Mouse (Mus musculus) midbrain, postnatal 0 days (tissue): ENCODE data around the gene E130308A19Rik. TPM values are rescaled to one million over a fixed set of nuclear protein-coding genes. Genes with fewer than 3 reads are reported as not detected.
A peak's percentile ranks its signal among the peaks of the same experiment; 100 is the strongest.

Experiments used
- ATAC-seq: fragments of 200-750 bp; cut with Nextera tagmentation; 2 replicates; pipeline ENCODE4 v1.8.0; 2017; ENCODE audit warnings: moderate number of reproducible peaks, mild to moderate bottlenecking, moderate TSS enrichment, moderate library complexity; ENCODE audit not compliant: low FRiP score
- DNase-seq: peaks from one replicate; pipeline ENCODE4 v3.0.0-alpha.2; 2015; ENCODE audit warnings: low spot score
- H3K27ac ChIP-seq: fragments of 300-500 bp; sonication (generic); 2 replicates; pipeline ENCODE4 v1.5.1; 2014; ENCODE audit warnings: low read depth, mild to moderate bottlenecking, low read length, mixed read lengths
- H3K27me3 ChIP-seq: fragments of 300-500 bp; sonication (generic); 2 replicates; pipeline ENCODE4 v1.6.1; 2014; ENCODE audit warnings: low read length, control low read depth, mixed read lengths; ENCODE audit not compliant: insufficient read depth
- H3K36me3 ChIP-seq: fragments of 300-500 bp; sonication (generic); 2 replicates; pipeline ENCODE4 v1.6.1; 2014; ENCODE audit warnings: low read length, control low read depth, mixed read lengths; ENCODE audit not compliant: insufficient read depth
- H3K4me1 ChIP-seq: fragments of 300-500 bp; sonication (generic); 2 replicates; pipeline ENCODE4 v1.6.1; 2014; ENCODE audit warnings: mild to moderate bottlenecking, control low read depth, antibody characterized with exemption, low read length, mixed read lengths; ENCODE audit not compliant: insufficient read depth
- H3K4me2 ChIP-seq: fragments of 300-500 bp; sonication (generic); 2 replicates; pipeline ENCODE4 v1.6.1; 2014; ENCODE audit warnings: low read depth, mild to moderate bottlenecking, low read length, mixed read lengths; ENCODE audit not compliant: poor library complexity, severe bottlenecking
- H3K4me3 ChIP-seq: fragments of 300-500 bp; sonication (generic); 2 replicates; pipeline ENCODE4 v1.5.1; 2014; ENCODE audit warnings: low read depth, mild to moderate bottlenecking, low read length, moderate library complexity
- H3K9ac ChIP-seq: fragments of 300-500 bp; sonication (generic); replicated peaks from 2 replicates; pipeline ENCODE4 v1.6.1; 2014; ENCODE audit warnings: mild to moderate bottlenecking, low read length, moderate library complexity, mixed read lengths; ENCODE audit not compliant: poor library complexity, severe bottlenecking
- H3K9me3 ChIP-seq: fragments of 300-500 bp; sonication (generic); 2 replicates; pipeline ENCODE4 v1.6.1; 2016; ENCODE audit warnings: low read length, control low read depth
- CTCF ChIP-seq: IDR thresholded peaks from 2 replicates; pipeline ENCODE4 v1.5.1; 2016; ENCODE audit warnings: antibody characterized with exemption, mild to moderate bottlenecking
- WGBS: fragments of 180-500 bp; shearing (Covaris S2); extraction: QIAGEN DNeasy Blood & Tissue Kit; methylation state at CpG from one replicate; pipeline ENCODE4 v1.1.7; 2014; 5-methylcytosine and 5-hydroxymethylcytosine counted together
- polyA plus RNA-seq: library from polyadenylated mRNA; unstranded; fragments of >200 nt; fragmentation: Nextera tagmentation; extraction: Ambion mirVana; gene quantifications from 2 replicates; pipeline ENCODE4 v1.2.1, GENCODE M21; 2015
- total RNA-seq: library from RNA; depleted of rRNA; stranded (reverse); fragments of >200 nt; gene quantifications from 2 replicates; pipeline ENCODE4 v1.2.3, GENCODE M21; 2014

E130308A19Rik gene
- total and polyA plus RNA-seq, 2 experiments from 2014 or later, result 27.9 to 33.5 TPM

- no peak for TF ChIP-seq CTCF
- H3K4me2 ChIP-seq, result no peak overlapping the region
- ATAC-seq, result no peak
- no peaks in the 10 kb centered on the region for H3K4me1 ChIP-seq
- H3K27me3 ChIP-seq, result no peaks in the 10 kb centered on the region
- no peak overlapping the region for H3K4me3 ChIP-seq
- H3K27ac ChIP-seq, result no peak overlapping the region
- no peak for DNase-seq
- H3K9me3 ChIP-seq, result no peaks in the 10 kb centered on the region
- no peak overlapping the region for H3K9ac ChIP-seq
- H3K36me3 ChIP-seq, result no peaks in the 10 kb centered on the region
- 58% methylated on average over 2 of the region's 2 CpGs for WGBS
Observed at GRCm38 (mm10) chr4:59712955-59713354, 86.9 kb downstream of the E130308A19Rik start.

GRCm38 (mm10) chr4:59714472-59714871 lies 88.5 kb downstream of the E130308A19Rik start:
- no peak overlapping the region for H3K4me3 ChIP-seq
- no peak overlapping the region for H3K9ac ChIP-seq
- H3K27me3 ChIP-seq, result no peaks in the 10 kb centered on the region
- H3K9me3 ChIP-seq, result no peaks in the 10 kb centered on the region
- ATAC-seq (no peak), DNase-seq (no peak)
- no peaks in the 10 kb centered on the region; the same call in 1 of the 2 replicates for H3K4me1 ChIP-seq
- H3K4me2 ChIP-seq, result no peak overlapping the region
- H3K36me3 ChIP-seq, result no peaks in the 10 kb centered on the region; the same call in 1 of the 2 replicates
- WGBS, result 67% methylated on average over 6 of the region's 6 CpGs
- H3K27ac ChIP-seq, result no peak overlapping the region
- no peak for TF ChIP-seq CTCF

GRCm38 (mm10) chr4:59714926-59715325 lies 88.9 kb downstream of the E130308A19Rik start:
- H3K9me3 ChIP-seq, result no peaks in the 10 kb centered on the region
- DNase-seq, result no peak
- no peak for TF ChIP-seq CTCF
- H3K9ac ChIP-seq, result no peak overlapping the region
- H3K27me3 ChIP-seq, result no peaks in the 10 kb centered on the region
- no peak overlapping the region for H3K4me3 ChIP-seq
- H3K4me2 ChIP-seq, result no peak overlapping the region
- H3K27ac ChIP-seq, result no peak overlapping the region
- H3K4me1 ChIP-seq, result no peaks in the 10 kb centered on the region; the same call in 1 of the 2 replicates
- H3K36me3 ChIP-seq, result no peaks in the 10 kb centered on the region; the same call in 1 of the 2 replicates
- ATAC-seq, result no peak
- WGBS, result 47% methylated on average over 7 of the region's 7 CpGs

GRCm38 (mm10) chr4:59715531-59715930 lies 89.5 kb downstream of the E130308A19Rik start:
- Histone ChIP-seq H3K9me3 (no peaks in the 10 kb centered on the region), H3K27ac (no peak overlapping the region), H3K9ac (no peak overlapping the region), H3K36me3 (no peaks in the 10 kb centered on the region; the same call in 1 of the 2 replicates), H3K4me1 (no peaks in the 10 kb centered on the region; the same call in 1 of the 2 replicates), H3K27me3 (no peaks in the 10 kb centered on the region), H3K4me2 (no peak overlapping the region), H3K4me3 (no peak overlapping the region)
- no peak for TF ChIP-seq CTCF
- 70% methylated on average over 3 of the region's 3 CpGs for WGBS
- DNase-seq (peak; percentile 32), ATAC-seq (no peak)

- 83% methylated on average over 4 of the region's 4 CpGs for WGBS
- H3K36me3 ChIP-seq, result no peaks in the 10 kb centered on the region; the same call in 1 of the 2 replicates
- TF ChIP-seq CTCF, result no peak
- no peak overlapping the region for H3K9ac ChIP-seq
- no peak for ATAC-seq
- H3K4me1 ChIP-seq, result no peaks in the 10 kb centered on the region; the same call in 1 of the 2 replicates
- no peak overlapping the region for H3K4me2 ChIP-seq
- H3K9me3 ChIP-seq, result no peaks in the 10 kb centered on the region
- DNase-seq, result no peak
- H3K27ac ChIP-seq, result no peak overlapping the region
- H3K4me3 ChIP-seq, result no peak overlapping the region
- H3K27me3 ChIP-seq, result no peaks in the 10 kb centered on the region
Observed at GRCm38 (mm10) chr4:59717349-59717748, 91.3 kb downstream of the E130308A19Rik start.

- DNase-seq (no peak), ATAC-seq (no peak)
- Histone ChIP-seq H3K36me3 (no peaks in the 10 kb centered on the region; the same call in 1 of the 2 replicates), H3K27me3 (no peaks in the 10 kb centered on the region), H3K4me3 (no peak overlapping the region), H3K4me1 (no peaks in the 10 kb centered on the region; the same call in 1 of the 2 replicates), H3K9me3 (no peaks in the 10 kb centered on the region), H3K4me2 (no peak overlapping the region), H3K27ac (no peak overlapping the region), H3K9ac (no peak overlapping the region)
- TF ChIP-seq CTCF, result no peak
- 94% methylated on average over 8 of the region's 8 CpGs for WGBS
Observed at GRCm38 (mm10) chr4:59718542-59718941, 92.5 kb downstream of the E130308A19Rik start.
